Mouse (Mus musculus): ENCODE measurements at regions not wholly inside any gene's neighbourhood (a gene's known extent, or its start where the extent isn't known, plus 50 kb on each side); places are given as distances from the start of the nearest gene placed in this dataset.
"Not testable (repeated sequence)": the region's sequence is repeated elsewhere in the genome, so short reads cannot be mapped to it uniquely, and the experiment has no call there.

GRCm38 (mm10) chr3:134330943-134331342, 94.7 kb downstream of the Cxxc4 start:
- 55% methylated on average over 11 of the region's 11 CpGs for WGBS (ENCODE audit: insufficient replicate concordance)
- Histone ChIP-seq H3K4me3 (no peak overlapping the region), H3K4me1 (no peaks in the 10 kb centered on the region)

GRCm38 (mm10) chr3:134331499-134332153, 95.3 kb downstream of the Cxxc4 start:
- no peaks in the 10 kb centered on the region for H3K27me3 ChIP-seq (replicated peaks)
- H3K36me3 ChIP-seq: no peaks in the 10 kb centered on the region
- WGBS (ENCODE audit: insufficient replicate concordance): 51% methylated on average over 16 of the region's 16 CpGs

More at GRCm38 (mm10) chr3:134330943-134331342, 94.7 kb downstream of the Cxxc4 start:
- no peak overlapping the region for H3K27ac ChIP-seq
- H3K36me3 ChIP-seq: no peaks in the 10 kb centered on the region
- no peaks in the 10 kb centered on the region for H3K27me3 ChIP-seq (replicated peaks)
- H3K9me3 ChIP-seq (replicated peaks): no peaks in the 10 kb centered on the region
- ATAC-seq: no peak
- H3K9ac ChIP-seq: no peak overlapping the region
- no peak overlapping the region for H3K4me2 ChIP-seq

GRCm38 (mm10) chr3:134339093-134339695, 102.9 kb downstream of the Cxxc4 start:
- not testable (repeated sequence) for H3K27me3 ChIP-seq (replicated peaks); H3K36me3 ChIP-seq; H3K9me3 ChIP-seq (replicated peaks); H3K4me2 ChIP-seq; H3K4me1 ChIP-seq; H3K9ac ChIP-seq; H3K27ac ChIP-seq; ATAC-seq; H3K4me3 ChIP-seq
- 53% methylated on average over 3 of the region's 3 CpGs for WGBS (ENCODE audit: insufficient replicate concordance)

More at GRCm38 (mm10) chr3:134331499-134332153, 95.3 kb downstream of the Cxxc4 start:
- H3K4me2 ChIP-seq: no peak overlapping the region
- no peaks in the 10 kb centered on the region for H3K4me1 ChIP-seq
- no peak overlapping the region for H3K9ac ChIP-seq
- no peak overlapping the region for H3K4me3 ChIP-seq
- no peak overlapping the region for H3K27ac ChIP-seq
- no peak for ATAC-seq
- H3K9me3 ChIP-seq (replicated peaks): no peaks in the 10 kb centered on the region

DNA sequence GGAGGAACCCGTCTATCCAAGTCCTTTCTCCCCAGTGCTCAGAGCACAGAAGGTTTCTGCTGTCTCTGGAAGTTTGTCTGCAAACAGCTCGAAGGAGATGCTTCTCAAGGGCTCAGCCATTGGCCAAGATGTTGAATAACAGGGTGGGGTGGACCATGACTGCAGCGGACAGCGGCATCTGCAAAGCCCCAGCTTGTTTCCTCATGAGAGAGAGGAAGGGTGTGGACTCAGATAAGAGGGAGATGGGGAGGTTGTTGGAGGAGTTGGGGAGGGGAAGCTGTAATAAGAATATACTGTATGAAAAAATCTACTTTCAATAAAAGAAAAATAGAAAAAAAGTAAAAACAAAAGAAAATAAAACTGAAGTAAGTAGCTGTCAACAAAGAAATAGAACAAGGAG, 129.7 kb downstream of the Cxxc4 start:
- no peak overlapping the region for H3K9ac ChIP-seq
- no peak overlapping the region for H3K4me3 ChIP-seq
- H3K27ac ChIP-seq: no peak overlapping the region
- ATAC-seq: peak; percentile 89
- no peaks in the 10 kb centered on the region for H3K9me3 ChIP-seq (replicated peaks)
- no peaks in the 10 kb centered on the region for H3K36me3 ChIP-seq
- no peak overlapping the region for H3K4me2 ChIP-seq
- H3K4me1 ChIP-seq: peaks cover 8% of the 10 kb centered on the region; the same call in 1 of the 2 replicates
- WGBS (ENCODE audit: insufficient replicate concordance): 23% methylated on average over 4 of the region's 4 CpGs
- H3K27me3 ChIP-seq (replicated peaks): no peaks in the 10 kb centered on the region

DNA sequence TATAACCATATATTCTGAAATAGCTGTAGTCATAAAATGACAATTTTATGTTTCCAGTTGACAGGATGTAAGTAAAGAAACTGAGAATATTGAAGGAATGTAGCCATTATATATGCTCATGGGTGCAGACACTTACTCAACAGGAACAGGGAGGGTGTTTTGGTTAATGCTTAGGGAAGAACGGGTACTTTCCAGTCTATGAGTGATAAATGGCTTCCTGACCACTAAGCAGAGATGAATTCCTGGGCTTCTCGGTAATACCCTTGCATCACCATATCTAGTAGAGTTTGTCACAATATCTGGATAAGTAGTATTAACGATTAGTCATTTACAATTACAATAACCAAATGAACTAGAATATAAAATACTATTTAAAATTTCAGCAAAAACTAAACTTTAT, 130.5 kb downstream of the Cxxc4 start:
- Histone ChIP-seq H3K27ac (no peak overlapping the region), H3K4me3 (no peak overlapping the region), H3K4me1 (peaks cover 8% of the 10 kb centered on the region; the same call in 1 of the 2 replicates), H3K9ac (no peak overlapping the region), H3K36me3 (no peaks in the 10 kb centered on the region), H3K27me3 (replicated peaks) (no peaks in the 10 kb centered on the region), H3K4me2 (no peak overlapping the region), H3K9me3 (replicated peaks) (no peaks in the 10 kb centered on the region)
- WGBS (ENCODE audit: insufficient replicate concordance): 34% methylated on average over 3 of the region's 3 CpGs
- ATAC-seq: no peak

DNA sequence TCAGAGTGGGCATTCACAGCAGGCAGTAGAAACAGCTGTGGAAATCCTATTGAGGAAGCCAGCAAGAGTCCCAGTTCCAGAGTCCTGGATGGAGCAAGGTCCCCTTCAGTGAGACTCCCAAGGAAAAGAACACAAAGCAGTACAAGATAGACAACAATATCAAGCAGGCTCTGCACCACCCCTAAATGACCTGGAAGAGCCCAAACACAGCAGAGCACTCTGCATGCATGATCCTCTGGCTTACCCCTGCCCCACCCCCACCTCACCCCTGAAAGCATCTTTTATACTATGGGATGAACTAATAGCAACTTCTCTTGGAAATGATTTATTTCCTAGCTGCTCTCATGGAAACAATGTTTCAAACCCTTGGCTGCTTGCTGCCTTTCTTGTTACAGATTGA, 132.3 kb downstream of the Cxxc4 start:
- no peaks in the 10 kb centered on the region for H3K9me3 ChIP-seq (replicated peaks)
- H3K4me3 ChIP-seq: no peak overlapping the region
- ATAC-seq: no peak
- H3K27ac ChIP-seq: no peak overlapping the region
- H3K4me1 ChIP-seq: peaks cover 8% of the 10 kb centered on the region; the same call in 1 of the 2 replicates
- H3K36me3 ChIP-seq: no peaks in the 10 kb centered on the region
- no peak overlapping the region for H3K4me2 ChIP-seq
- no peaks in the 10 kb centered on the region for H3K27me3 ChIP-seq (replicated peaks)
- H3K9ac ChIP-seq: no peak overlapping the region

GRCm38 (mm10) chr3:134369126-134369525, 132.8 kb downstream of the Cxxc4 start:
- Histone ChIP-seq H3K27me3 (replicated peaks) (no peaks in the 10 kb centered on the region), H3K27ac (no peak overlapping the region), H3K4me3 (no peak overlapping the region), H3K4me2 (no peak overlapping the region), H3K36me3 (no peaks in the 10 kb centered on the region), H3K4me1 (peaks cover 8% of the 10 kb centered on the region; the same call in 1 of the 2 replicates), H3K9ac (no peak overlapping the region), H3K9me3 (replicated peaks) (no peaks in the 10 kb centered on the region)
- 62% methylated on average over 4 of the region's 4 CpGs for WGBS (ENCODE audit: insufficient replicate concordance)
- no peak for ATAC-seq

DNA sequence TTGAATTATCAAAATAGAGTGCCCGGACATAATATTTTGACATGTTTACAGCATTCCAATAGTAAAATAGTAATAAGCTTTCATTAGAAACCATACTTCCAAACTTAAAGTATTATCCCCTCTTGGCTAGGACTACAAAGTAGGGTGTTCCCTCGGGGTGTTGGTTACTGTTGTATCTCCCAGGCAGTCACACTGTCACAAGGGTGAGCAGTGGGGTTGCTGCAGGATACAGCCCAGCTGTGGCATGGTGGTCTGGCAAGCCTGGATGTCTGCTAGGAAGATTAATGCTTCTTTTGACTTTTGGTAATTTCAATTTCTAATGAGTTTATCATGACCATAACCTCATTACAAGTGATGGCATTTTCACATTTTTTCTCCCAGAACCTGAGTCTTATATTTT, 143.3 kb downstream of the Cxxc4 start:
- WGBS (ENCODE audit: insufficient replicate concordance): 61% methylated on average over 2 of the region's 2 CpGs
- Histone ChIP-seq H3K4me3 (no peak overlapping the region), H3K4me1 (no peaks in the 10 kb centered on the region), H3K27ac (no peak overlapping the region), H3K4me2 (no peak overlapping the region), H3K9ac (no peak overlapping the region), H3K9me3 (replicated peaks) (no peaks in the 10 kb centered on the region), H3K27me3 (replicated peaks) (no peaks in the 10 kb centered on the region), H3K36me3 (no peaks in the 10 kb centered on the region)
- ATAC-seq: no peak

- H3K36me3 ChIP-seq: no peaks in the 10 kb centered on the region
- WGBS (ENCODE audit: insufficient replicate concordance): 54% methylated on average over 4 of the region's 4 CpGs
- H3K9ac ChIP-seq: no peak overlapping the region
- H3K4me2 ChIP-seq: no peak overlapping the region
- no peaks in the 10 kb centered on the region for H3K4me1 ChIP-seq
- no peaks in the 10 kb centered on the region for H3K27me3 ChIP-seq (replicated peaks)
- H3K9me3 ChIP-seq (replicated peaks): no peaks in the 10 kb centered on the region
- H3K27ac ChIP-seq: no peak overlapping the region
- ATAC-seq: no peak
- H3K4me3 ChIP-seq: no peak overlapping the region
Observed at GRCm38 (mm10) chr3:134390472-134391336, 154.4 kb downstream of the Cxxc4 start.

DNA sequence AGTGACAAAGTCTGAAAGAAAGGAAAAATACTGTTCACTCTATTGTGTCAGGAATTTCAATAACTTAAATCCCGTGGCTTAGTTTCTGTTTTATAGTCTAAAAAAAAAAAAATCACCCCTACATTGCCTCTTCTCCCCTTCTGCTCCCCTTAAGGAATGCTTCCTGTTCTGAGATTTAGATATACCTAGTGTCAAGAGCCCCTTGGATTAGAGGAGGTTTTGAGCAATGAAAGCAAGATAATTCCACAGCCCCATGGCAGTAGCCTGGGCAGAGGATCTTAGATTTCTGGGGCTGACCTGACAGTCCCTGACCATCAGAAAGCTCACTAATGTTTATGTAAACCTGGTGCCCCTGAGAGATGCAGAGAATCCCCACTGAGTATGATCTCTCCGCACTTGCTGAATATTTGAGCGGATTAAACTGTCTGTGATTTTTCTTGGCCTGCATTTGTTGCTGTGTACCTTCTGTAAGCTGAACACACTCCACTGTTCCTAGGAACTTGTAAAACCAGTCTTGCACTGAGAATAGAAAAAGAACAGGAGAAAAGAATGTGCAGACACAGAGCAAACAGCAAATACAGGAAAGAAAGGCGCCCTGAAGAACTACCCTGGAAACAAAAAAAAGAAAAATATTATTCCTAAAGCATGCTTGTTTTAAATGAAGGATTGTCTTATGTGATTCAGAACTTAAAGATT, 164.3 kb downstream of the Cxxc4 start:
- Histone ChIP-seq H3K27ac (no peak overlapping the region), H3K36me3 (no peaks in the 10 kb centered on the region), H3K4me3 (no peak overlapping the region), H3K9me3 (replicated peaks) (no peaks in the 10 kb centered on the region), H3K27me3 (replicated peaks) (no peaks in the 10 kb centered on the region), H3K4me2 (no peak overlapping the region), H3K4me1 (no peaks in the 10 kb centered on the region), H3K9ac (no peak overlapping the region)
- WGBS (ENCODE audit: insufficient replicate concordance): 54% methylated on average over 4 of the region's 4 CpGs
- no peak for ATAC-seq

GRCm38 (mm10) chr3:134415606-134416328, 179.5 kb downstream of the Cxxc4 start:
- Histone ChIP-seq H3K9ac (no peak overlapping the region), H3K36me3 (no peaks in the 10 kb centered on the region), H3K4me1 (no peaks in the 10 kb centered on the region), H3K4me3 (no peak overlapping the region), H3K27me3 (replicated peaks) (no peaks in the 10 kb centered on the region), H3K9me3 (replicated peaks) (no peaks in the 10 kb centered on the region), H3K4me2 (no peak overlapping the region), H3K27ac (no peak overlapping the region)
- 71% methylated on average over 17 of the region's 17 CpGs for WGBS (ENCODE audit: insufficient replicate concordance)
- ATAC-seq: no peak
